Mouse (Mus musculus): ENCODE measurements around the gene Mpst. TPM values are rescaled to one million over a fixed set of nuclear protein-coding genes. Genes with fewer than 3 reads are reported as not detected.

Mpst gene
- polyA plus RNA-seq, 1 experiment: 136 TPM

GRCm38 (mm10) chr15:78414157-78414556 is 7.9 kb downstream of the Mpst start:
- no peak for DNase-seq
- Histone ChIP-seq H3K4me1 (ENCODE audit: control insufficient read depth, insufficient read depth, low read length) (peaks cover 2% of the 10 kb centered on the region; the same call in 1 of the 2 replicates), H3K4me3 (replicated peaks; ENCODE audit: extremely low read depth, low read depth, low read length) (no peak overlapping the region)
- 93% methylated on average over 8 of the region's 8 CpGs for WGBS
- TF ChIP-seq CTCF (IDR thresholded peaks at IDR 0.05; ENCODE audit: insufficient read depth, low read length) (no peak), POLR2A (IDR thresholded peaks at IDR 0.05; ENCODE audit: borderline replicate concordance, extremely low read depth, low read depth, low read length) (no peak)

DNA sequence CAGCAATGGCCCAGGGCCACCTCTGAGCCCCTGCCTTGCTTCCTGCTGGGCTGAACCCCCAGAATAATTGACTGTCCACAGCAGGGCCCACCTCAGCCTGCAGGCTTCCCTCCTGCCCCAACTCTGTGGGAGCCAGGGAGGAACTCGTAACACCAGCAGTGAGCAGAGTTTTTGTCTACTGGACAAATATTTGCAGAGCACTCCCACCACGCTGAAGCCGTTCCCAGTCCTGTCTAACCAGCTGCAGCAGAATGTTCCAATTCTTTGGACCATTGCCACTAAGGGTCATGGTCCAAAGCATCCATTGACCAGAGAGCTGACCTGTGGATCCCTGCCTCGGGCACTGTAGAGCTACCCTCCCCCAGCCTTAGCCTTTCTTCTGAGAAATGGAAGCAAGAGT is 10.7 kb downstream of the Mpst start:
- WGBS: 30% methylated on average over 4 of the region's 4 CpGs
- H3K4me1 ChIP-seq (ENCODE audit: control insufficient read depth, insufficient read depth, low read length): peaks cover 2% of the 10 kb centered on the region; the same call in 1 of the 2 replicates
- H3K4me3 ChIP-seq (replicated peaks; ENCODE audit: extremely low read depth, low read depth, low read length): no peak overlapping the region
- TF ChIP-seq CTCF (IDR thresholded peaks at IDR 0.05; ENCODE audit: insufficient read depth, low read length) (no peak), POLR2A (IDR thresholded peaks at IDR 0.05; ENCODE audit: borderline replicate concordance, extremely low read depth, low read depth, low read length) (no peak)
- peak; percentile 38 for DNase-seq

GRCm38 (mm10) chr15:78420395-78420794 is 14.2 kb downstream of the Mpst start:
- Histone ChIP-seq H3K4me3 (replicated peaks; ENCODE audit: extremely low read depth, low read depth, low read length) (no peak overlapping the region), H3K4me1 (ENCODE audit: control insufficient read depth, insufficient read depth, low read length) (peaks cover 5% of the 10 kb centered on the region; the same call in 1 of the 2 replicates)
- TF ChIP-seq CTCF (IDR thresholded peaks at IDR 0.05; ENCODE audit: insufficient read depth, low read length) (no peak), POLR2A (IDR thresholded peaks at IDR 0.05; ENCODE audit: borderline replicate concordance, extremely low read depth, low read depth, low read length) (no peak)
- WGBS: 79% methylated on average over 13 of the region's 13 CpGs
- no peak for DNase-seq

DNA sequence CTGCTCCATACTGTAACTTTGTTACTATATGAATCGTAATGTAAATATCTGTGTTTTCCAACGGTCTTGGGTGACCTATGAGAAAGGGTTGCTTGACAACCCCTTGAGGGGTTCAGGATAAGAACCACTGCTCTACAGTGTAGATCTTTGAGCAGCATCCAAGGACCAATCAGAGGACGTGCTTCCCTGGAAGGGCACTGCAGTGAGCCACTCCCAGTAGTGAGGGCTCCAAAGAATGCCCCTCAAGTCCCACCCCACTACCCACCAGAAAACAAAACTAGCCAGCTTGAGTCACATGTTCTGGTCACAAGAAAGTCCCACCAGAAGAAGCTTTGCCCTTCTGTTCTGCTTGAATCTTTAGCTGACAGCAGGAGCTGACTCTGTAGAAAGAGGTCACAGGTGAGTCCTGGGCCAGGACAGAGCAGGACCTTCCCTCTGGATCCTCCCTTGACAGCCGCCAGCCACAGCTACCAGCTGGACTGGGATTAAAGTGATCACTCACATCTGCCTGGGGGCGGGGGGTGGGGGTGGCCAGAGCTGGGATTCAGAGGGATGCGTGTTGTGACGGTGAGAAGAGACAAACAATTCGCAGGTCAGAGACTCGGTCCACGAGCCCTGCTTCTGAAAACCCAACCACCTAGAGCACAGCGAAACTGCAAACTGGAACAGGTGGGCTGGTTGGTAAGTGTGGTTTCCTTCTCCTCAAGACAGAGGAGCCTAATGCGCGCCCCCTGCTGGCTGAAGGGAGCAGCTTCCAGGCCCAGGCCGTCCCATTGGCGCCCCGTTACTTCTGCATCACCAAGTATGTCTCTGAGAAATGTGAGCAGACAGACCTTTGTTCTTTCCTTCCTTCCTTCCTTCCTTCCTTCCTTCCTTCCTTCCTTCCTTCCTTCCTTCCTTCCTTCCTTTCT is 16.1 kb downstream of the Mpst start:
- no peak overlapping the region for H3K4me3 ChIP-seq (replicated peaks; ENCODE audit: extremely low read depth, low read depth, low read length)
- WGBS: 16% methylated on average over 16 of the region's 16 CpGs
- TF ChIP-seq CTCF (IDR thresholded peaks at IDR 0.05; ENCODE audit: insufficient read depth, low read length) (peak; percentile 73), POLR2A (IDR thresholded peaks at IDR 0.05; ENCODE audit: borderline replicate concordance, extremely low read depth, low read depth, low read length) (no peak)

GRCm38 (mm10) chr15:78424507-78424906 is 18.3 kb downstream of the Mpst start:
- H3K4me3 ChIP-seq (replicated peaks; ENCODE audit: extremely low read depth, low read depth, low read length): no peak overlapping the region

More for the DNA sequence above, 16.1 kb downstream of the Mpst start:
- H3K4me1 ChIP-seq (ENCODE audit: control insufficient read depth, insufficient read depth, low read length): 0 out of 2 replicates have a peak, but pooled peaks cover 3% of the 10 kb centered on the region
- DNase-seq: peak; percentile 80

GRCm38 (mm10) chr15:78425230-78425629 is 19.0 kb downstream of the Mpst start:
- Histone ChIP-seq H3K4me3 (replicated peaks; ENCODE audit: extremely low read depth, low read depth, low read length) (no peak overlapping the region), H3K4me1 (ENCODE audit: control insufficient read depth, insufficient read depth, low read length) (0 out of 2 replicates have a peak, but pooled peaks cover 6% of the 10 kb centered on the region)
- no peak for DNase-seq
- 74% methylated on average over 4 of the region's 4 CpGs for WGBS
- TF ChIP-seq CTCF (IDR thresholded peaks at IDR 0.05; ENCODE audit: insufficient read depth, low read length) (no peak), POLR2A (IDR thresholded peaks at IDR 0.05; ENCODE audit: borderline replicate concordance, extremely low read depth, low read depth, low read length) (no peak)

More at GRCm38 (mm10) chr15:78424507-78424906, 18.3 kb downstream of the Mpst start:
- 19% methylated on average over 11 of the region's 11 CpGs for WGBS
- no peak for TF ChIP-seq CTCF (IDR thresholded peaks at IDR 0.05; ENCODE audit: insufficient read depth, low read length)
- TF ChIP-seq POLR2A (IDR thresholded peaks at IDR 0.05; ENCODE audit: borderline replicate concordance, extremely low read depth, low read depth, low read length): no peak
- DNase-seq: peak; percentile 40
- H3K4me1 ChIP-seq (ENCODE audit: control insufficient read depth, insufficient read depth, low read length): 0 out of 2 replicates have a peak, but pooled peaks cover 6% of the 10 kb centered on the region

DNA sequence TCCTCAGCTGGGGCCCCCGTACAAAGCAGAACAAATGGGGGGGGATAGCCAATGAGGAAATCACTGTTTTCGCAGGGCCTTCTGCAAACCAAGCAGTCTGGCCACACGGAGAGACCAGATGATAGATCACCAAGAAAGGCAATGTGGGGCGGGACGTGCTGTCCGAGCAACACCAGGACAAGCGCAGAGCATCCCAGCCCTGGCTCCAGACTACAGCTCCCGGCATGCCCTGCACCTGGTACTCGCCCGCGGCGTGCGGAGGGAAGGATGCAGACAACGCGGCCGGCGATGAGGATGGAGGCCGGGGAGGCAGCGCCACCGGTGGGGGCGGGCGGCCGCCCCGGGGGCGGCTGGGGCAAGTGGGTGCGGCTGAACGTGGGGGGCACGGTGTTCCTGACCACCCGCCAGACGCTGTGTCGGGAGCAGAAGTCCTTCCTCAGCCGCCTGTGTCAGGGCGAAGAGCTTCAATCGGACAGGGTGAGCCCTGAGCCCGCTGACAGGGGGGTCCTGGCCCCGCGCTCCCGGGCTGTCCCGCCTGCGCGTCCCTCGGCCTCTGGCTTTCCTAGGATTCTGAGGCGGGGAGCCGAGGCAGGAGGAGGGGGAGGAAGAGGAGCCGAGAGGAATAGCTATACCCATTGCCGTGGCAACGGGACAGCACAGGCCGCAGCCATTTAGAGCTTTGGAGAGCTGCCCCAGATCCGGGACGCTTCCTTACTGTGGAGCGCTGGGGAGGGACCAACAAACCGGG is 22.3 kb downstream of the Mpst start, which contains the start of gene Kctd17:
TSS of gene Kctd17 (plus strand) at position 174 of the 748 bp plus-strand sequence.
- H3K4me3 ChIP-seq (replicated peaks; ENCODE audit: extremely low read depth, low read depth, low read length): peak within 1 kb of the TSS; percentile 45
- TF ChIP-seq POLR2A (IDR thresholded peaks at IDR 0.05; ENCODE audit: borderline replicate concordance, extremely low read depth, low read depth, low read length) (no peak), CTCF (IDR thresholded peaks at IDR 0.05; ENCODE audit: insufficient read depth, low read length) (no peak)
- 2% methylated on average over 52 of the region's 52 CpGs for WGBS
- H3K4me1 ChIP-seq (ENCODE audit: control insufficient read depth, insufficient read depth, low read length): 0 out of 2 replicates have a peak, but pooled peaks cover 2% of the 10 kb centered on the region
- DNase-seq: peak; percentile 48

DNA sequence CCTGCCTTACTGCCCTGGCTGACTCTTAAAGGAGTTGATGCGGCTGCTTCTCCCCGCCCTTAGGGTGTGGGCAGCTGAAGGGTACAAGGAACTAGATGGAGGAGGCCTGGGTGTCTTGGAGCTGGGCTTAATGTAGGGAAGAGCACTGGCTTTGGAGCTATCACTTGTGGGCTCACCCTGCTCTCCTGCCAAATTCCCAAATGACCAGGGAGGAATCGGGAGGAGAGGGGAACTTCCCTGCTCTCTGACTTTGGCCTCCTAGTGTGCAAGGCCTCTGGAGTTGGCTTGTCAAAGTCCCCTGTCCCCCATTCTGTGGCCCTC is 22.9 kb downstream of the Mpst start:
- DNase-seq: no peak
- WGBS: 20% methylated on average over 3 of the region's 3 CpGs
- H3K4me1 ChIP-seq (ENCODE audit: control insufficient read depth, insufficient read depth, low read length): 0 out of 2 replicates have a peak, but pooled peaks cover 2% of the 10 kb centered on the region
- TF ChIP-seq CTCF (IDR thresholded peaks at IDR 0.05; ENCODE audit: insufficient read depth, low read length) (no peak), POLR2A (IDR thresholded peaks at IDR 0.05; ENCODE audit: borderline replicate concordance, extremely low read depth, low read depth, low read length) (no peak)
- peak overlapping the region; percentile 45 for H3K4me3 ChIP-seq (replicated peaks; ENCODE audit: extremely low read depth, low read depth, low read length)

Data from lung, adult 2 months (tissue).